Mouse (Mus musculus): ENCODE measurements around the gene Mgat2. TPM values are rescaled to one million over a fixed set of nuclear protein-coding genes. Genes with fewer than 3 reads are reported as not detected.

Gene Mgat2
- total and polyA plus RNA-seq, 2 experiments from 2014 or later: 42.2 to 64.6 TPM

GRCm38 (mm10) chr12:69210056-69210979, 26.4 kb downstream of the Mgat2 start:
- Histone ChIP-seq H3K9ac (replicated peaks; ENCODE audit: low read length) (no peak overlapping the region), H3K4me2 (ENCODE audit: low read depth, low read length) (no peak overlapping the region), H3K36me3 (ENCODE audit: insufficient read depth, low read length) (0 out of 2 replicates have a peak, but pooled peaks cover 3% of the 10 kb centered on the region), H3K27me3 (ENCODE audit: insufficient read depth, low read length) (no peaks in the 10 kb centered on the region), H3K4me1 (ENCODE audit: insufficient read depth, low read length) (no peaks in the 10 kb centered on the region), H3K27ac (no peak overlapping the region), H3K4me3 (ENCODE audit: low read length) (no peak overlapping the region), H3K9me3 (ENCODE audit: low read length) (no peaks in the 10 kb centered on the region)
- ATAC-seq: no peak
- no peak for DNase-seq (ENCODE audit: low spot score)
- no peak for TF ChIP-seq CTCF (IDR thresholded peaks at IDR 0.05; ENCODE audit: low read depth)
- WGBS: 88% methylated on average over 18 of the region's 18 CpGs

GRCm38 (mm10) chr12:69211057-69211456, 27.1 kb downstream of the Mgat2 start:
- peak; percentile 60 for TF ChIP-seq CTCF (IDR thresholded peaks at IDR 0.05; ENCODE audit: low read depth)
- Histone ChIP-seq H3K4me1 (ENCODE audit: insufficient read depth, low read length) (no peaks in the 10 kb centered on the region), H3K9ac (replicated peaks; ENCODE audit: low read length) (no peak overlapping the region), H3K27ac (no peak overlapping the region), H3K4me3 (ENCODE audit: low read length) (no peak overlapping the region), H3K27me3 (ENCODE audit: insufficient read depth, low read length) (no peaks in the 10 kb centered on the region), H3K4me2 (ENCODE audit: low read depth, low read length) (no peak overlapping the region), H3K36me3 (ENCODE audit: insufficient read depth, low read length) (0 out of 2 replicates have a peak, but pooled peaks cover 3% of the 10 kb centered on the region), H3K9me3 (ENCODE audit: low read length) (no peaks in the 10 kb centered on the region)
- 79% methylated on average over 5 of the region's 5 CpGs for WGBS
- ATAC-seq (no peak), DNase-seq (ENCODE audit: low spot score) (peak; percentile 49)

- no peak overlapping the region for H3K4me3 ChIP-seq (ENCODE audit: low read length)
- 0 out of 2 replicates have a peak, but pooled peaks cover 3% of the 10 kb centered on the region for H3K36me3 ChIP-seq (ENCODE audit: insufficient read depth, low read length)
- no peak overlapping the region for H3K27ac ChIP-seq
- 94% methylated on average over 13 of the region's 13 CpGs for WGBS
- no peaks in the 10 kb centered on the region for H3K4me1 ChIP-seq (ENCODE audit: insufficient read depth, low read length)
- no peaks in the 10 kb centered on the region for H3K27me3 ChIP-seq (ENCODE audit: insufficient read depth, low read length)
- H3K9ac ChIP-seq (replicated peaks; ENCODE audit: low read length): no peak overlapping the region
- ATAC-seq (no peak), DNase-seq (ENCODE audit: low spot score) (no peak)
- TF ChIP-seq CTCF (IDR thresholded peaks at IDR 0.05; ENCODE audit: low read depth): no peak
- H3K9me3 ChIP-seq (ENCODE audit: low read length): no peaks in the 10 kb centered on the region
- no peak overlapping the region for H3K4me2 ChIP-seq (ENCODE audit: low read depth, low read length)
These were observed 29.3 kb downstream of the Mgat2 start for GRCm38 (mm10) chr12:69213186-69213777.

GRCm38 (mm10) chr12:69214393-69214792, 30.4 kb downstream of the Mgat2 start:
- no peaks in the 10 kb centered on the region for H3K9me3 ChIP-seq (ENCODE audit: low read length)
- H3K9ac ChIP-seq (replicated peaks; ENCODE audit: low read length): no peak overlapping the region
- H3K4me1 ChIP-seq (ENCODE audit: insufficient read depth, low read length): no peaks in the 10 kb centered on the region
- 92% methylated on average over 7 of the region's 7 CpGs for WGBS
- H3K4me2 ChIP-seq (ENCODE audit: low read depth, low read length): no peak overlapping the region
- no peak overlapping the region for H3K27ac ChIP-seq
- H3K27me3 ChIP-seq (ENCODE audit: insufficient read depth, low read length): no peaks in the 10 kb centered on the region
- no peak for ATAC-seq
- no peak overlapping the region for H3K4me3 ChIP-seq (ENCODE audit: low read length)
- TF ChIP-seq CTCF (IDR thresholded peaks at IDR 0.05; ENCODE audit: low read depth): no peak
- H3K36me3 ChIP-seq (ENCODE audit: insufficient read depth, low read length): 0 out of 2 replicates have a peak, but pooled peaks cover 3% of the 10 kb centered on the region
- no peak for DNase-seq (ENCODE audit: low spot score)

- H3K4me3 ChIP-seq (ENCODE audit: low read length): no peak overlapping the region
- no peaks in the 10 kb centered on the region for H3K4me1 ChIP-seq (ENCODE audit: insufficient read depth, low read length)
- H3K9me3 ChIP-seq (ENCODE audit: low read length): no peaks in the 10 kb centered on the region
- no peak for TF ChIP-seq CTCF (IDR thresholded peaks at IDR 0.05; ENCODE audit: low read depth)
- WGBS: 67% methylated on average over 3 of the region's 3 CpGs
- peak; percentile 21 for DNase-seq (ENCODE audit: low spot score)
- H3K27ac ChIP-seq: no peak overlapping the region
- 0 out of 2 replicates have a peak, but pooled peaks cover 3% of the 10 kb centered on the region for H3K36me3 ChIP-seq (ENCODE audit: insufficient read depth, low read length)
- H3K9ac ChIP-seq (replicated peaks; ENCODE audit: low read length): no peak overlapping the region
- no peak for ATAC-seq
- no peaks in the 10 kb centered on the region for H3K27me3 ChIP-seq (ENCODE audit: insufficient read depth, low read length)
- H3K4me2 ChIP-seq (ENCODE audit: low read depth, low read length): no peak overlapping the region
These were observed 31.2 kb downstream of the Mgat2 start for GRCm38 (mm10) chr12:69215000-69215785.

GRCm38 (mm10) chr12:69216587-69216986, 32.6 kb downstream of the Mgat2 start:
- Histone ChIP-seq H3K4me1 (ENCODE audit: insufficient read depth, low read length) (no peaks in the 10 kb centered on the region), H3K4me2 (ENCODE audit: low read depth, low read length) (no peak overlapping the region), H3K9ac (replicated peaks; ENCODE audit: low read length) (no peak overlapping the region), H3K27me3 (ENCODE audit: insufficient read depth, low read length) (no peaks in the 10 kb centered on the region), H3K9me3 (ENCODE audit: low read length) (no peaks in the 10 kb centered on the region), H3K36me3 (ENCODE audit: insufficient read depth, low read length) (0 out of 2 replicates have a peak, but pooled peaks cover 3% of the 10 kb centered on the region), H3K4me3 (ENCODE audit: low read length) (no peak overlapping the region), H3K27ac (no peak overlapping the region)
- DNase-seq (ENCODE audit: low spot score) (no peak), ATAC-seq (no peak)
- WGBS: 87% methylated on average over 7 of the region's 7 CpGs
- no peak for TF ChIP-seq CTCF (IDR thresholded peaks at IDR 0.05; ENCODE audit: low read depth)

Data from hindbrain, postnatal 0 days (tissue).